Mouse (Mus musculus) heart, postnatal 0 days (tissue): Measurements from ENCODE around the gene Manbal.

ENCODE experiments used
- CTCF ChIP-seq: IDR thresholded peaks from 2 replicates; pipeline ENCODE4 v1.5.1; 2016; ENCODE audit warnings: antibody characterized with exemption, control low read depth, low read depth
- EP300 ChIP-seq: IDR thresholded peaks from 2 replicates; pipeline ENCODE4 v1.6.1; 2016; ENCODE audit warnings: antibody characterized with exemption, low read depth

- TF ChIP-seq CTCF (no peak), EP300 (no peak)
Observed at GRCm38 (mm10) chr2:157342328-157342926, 25.0 kb upstream of the Manbal start.
